Mouse (Mus musculus) liver, postnatal 0 days (tissue): ENCODE measurements at regions not wholly inside any gene's neighbourhood (a gene's known extent, or its start where the extent isn't known, plus 50 kb on each side); places are given as distances from the start of the nearest gene placed in this dataset.

Experiments used
- CTCF ChIP-seq: sonication (generic); IDR thresholded peaks from 2 replicates; pipeline ENCODE4 v1.5.1; 2016; ENCODE audit warnings: antibody characterized with exemption, low read depth
- EP300 ChIP-seq: IDR thresholded peaks from 2 replicates; pipeline ENCODE4 v1.6.1; 2016; ENCODE audit warnings: antibody characterized with exemption, low read depth, mild to moderate bottlenecking

DNA sequence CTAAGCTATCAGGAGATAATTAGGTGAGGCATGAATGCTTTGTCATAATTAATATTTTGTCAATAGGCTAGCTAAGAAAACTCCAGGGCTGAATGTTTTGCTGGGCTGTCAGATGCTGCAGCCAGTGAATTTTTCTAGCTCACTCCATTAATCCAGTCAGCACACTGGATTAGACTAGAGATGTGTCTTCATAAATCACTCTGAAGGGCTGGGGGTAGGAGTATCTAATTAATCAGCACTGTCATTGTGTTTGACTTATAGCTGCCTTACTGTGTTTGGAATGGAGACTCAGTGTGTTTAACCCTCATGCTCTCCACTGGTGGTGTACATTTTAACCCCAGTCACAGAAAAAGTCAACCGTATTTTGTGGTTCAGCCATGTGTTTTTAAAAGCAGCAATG is 179.9 kb upstream of the Isl1 start:
- TF ChIP-seq CTCF, result no peak
- TF ChIP-seq EP300, result no peak
